Mouse (Mus musculus) thymus, adult 2 months (tissue): ENCODE data around the gene Gm5930. TPM values are rescaled to one million over a fixed set of nuclear protein-coding genes. Genes with fewer than 3 reads are reported as not detected.
"Not testable (repeated sequence)": the region's sequence is repeated elsewhere in the genome, so short reads cannot be mapped to it uniquely, and the experiment has no call there.

Source experiments
- DNase-seq: peaks from one replicate; pipeline ENCODE4 v3.0.0; 2021
- H3K27ac ChIP-seq: fragments of 200-500 bp; 2 replicates; pipeline ENCODE4 v1.5.1; 2012; ENCODE audit warnings: low read length, control low read depth; ENCODE audit not compliant: control insufficient read depth, insufficient read depth
- H3K27me3 ChIP-seq: fragments of 200-500 bp; 2 replicates; pipeline ENCODE4 v1.6.1; 2012; ENCODE audit warnings: mild to moderate bottlenecking, low read length, moderate library complexity, mixed read lengths; ENCODE audit not compliant: control insufficient read depth, insufficient read depth
- H3K36me3 ChIP-seq: fragments of 200-500 bp; 2 replicates; pipeline ENCODE4 v1.6.1; 2012; ENCODE audit warnings: mild to moderate bottlenecking, low read length, moderate library complexity; ENCODE audit not compliant: control insufficient read depth, insufficient read depth
- H3K4me1 ChIP-seq: fragments of 200-500 bp; replicated peaks from 2 replicates; pipeline ENCODE4 v1.6.1; 2012; ENCODE audit warnings: low read length; ENCODE audit not compliant: control insufficient read depth, insufficient read depth
- H3K4me3 ChIP-seq: fragments of 200-500 bp; 2 replicates; pipeline ENCODE4 v1.5.1; 2012; ENCODE audit warnings: mild to moderate bottlenecking, low read length, control low read depth, moderate library complexity; ENCODE audit not compliant: control insufficient read depth, insufficient read depth
- WGBS: fragments of 180-500 bp; shearing (Covaris S2); methylation state at CpG from one replicate; pipeline ENCODE4 v1.1.7; 2018; 5-methylcytosine and 5-hydroxymethylcytosine counted together
- polyA plus RNA-seq: library from polyadenylated mRNA; depleted of rRNA; stranded (reverse); fragments of >200 nt; gene quantifications from 2 replicates; pipeline ENCODE4 v1.2.3, GENCODE M21; 2012; rRNA removed

Gene Gm5930
- 0.05 TPM in 1 of 2 replicates, not detected in the other for polyA plus RNA-seq

- not testable (repeated sequence) for H3K36me3 ChIP-seq, H3K4me3 ChIP-seq, H3K27ac ChIP-seq, H3K4me1 ChIP-seq, DNase-seq, H3K27me3 ChIP-seq
- WGBS = no CpG with 5 or more reads among the region's 2 CpGs
These were observed at the start of gene Gm5930 for GRCm38 (mm10) chr14:44338484-44338883. Gene Gm5930, minus strand, starts transcription at chr14:44338584.

DNA sequence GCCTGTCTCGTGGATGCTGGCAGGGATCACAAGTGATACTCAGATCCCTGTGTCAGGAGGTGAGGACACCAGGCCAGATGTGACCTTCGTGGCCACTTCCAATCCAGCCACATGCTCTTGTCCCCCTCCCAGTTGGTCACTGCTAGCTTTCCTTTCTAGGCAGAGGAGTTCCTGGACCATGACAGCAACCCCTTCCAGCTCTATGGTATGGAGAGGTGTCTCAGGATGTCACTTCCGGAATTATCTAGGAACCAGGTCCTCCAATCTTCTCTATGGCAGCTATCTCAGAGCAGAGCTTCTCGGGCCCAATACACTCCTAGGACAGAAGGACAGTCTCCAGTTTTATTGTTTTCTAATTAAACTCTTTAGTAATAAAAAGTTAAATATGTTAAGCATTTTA lies 45.8 kb upstream of the Gm5930 start:
- not testable (repeated sequence) for H3K27me3 ChIP-seq, H3K36me3 ChIP-seq, H3K4me3 ChIP-seq, DNase-seq, H3K4me1 ChIP-seq, H3K27ac ChIP-seq
- WGBS = 82% methylated on average over 4 of the region's 4 CpGs

- H3K4me3 ChIP-seq, H3K4me1 ChIP-seq, DNase-seq, H3K27me3 ChIP-seq, H3K27ac ChIP-seq, H3K36me3 ChIP-seq: not testable (repeated sequence)
- 94% methylated on average over 4 of the region's 4 CpGs for WGBS
These were observed 26.7 kb upstream of the Gm5930 start, which contains the start of gene Gm8229 for GRCm38 (mm10) chr14:44365057-44365456. Gene Gm8229, plus strand, starts transcription at chr14:44365357.

DNA sequence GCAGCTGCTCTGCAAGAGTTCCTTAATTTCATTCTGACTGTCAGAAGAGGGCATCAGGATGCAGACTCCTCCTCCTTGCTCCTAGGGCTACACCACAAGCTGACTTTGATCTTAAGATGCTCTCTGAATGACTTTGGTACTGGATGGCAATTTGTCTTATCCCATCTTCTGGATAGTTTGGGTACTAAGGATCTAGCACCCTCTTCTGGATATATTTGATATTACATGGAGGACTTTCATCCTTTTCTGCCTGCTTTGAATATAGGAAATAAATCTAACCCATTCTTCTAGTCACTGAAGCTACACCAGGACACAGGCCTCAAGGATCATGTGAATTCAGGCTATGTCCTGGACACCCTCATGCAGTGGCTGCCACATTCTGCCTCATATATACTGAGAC lies 23.9 kb upstream of the Gm5930 start:
- not testable (repeated sequence) for H3K27ac ChIP-seq, H3K4me1 ChIP-seq, H3K27me3 ChIP-seq, H3K36me3 ChIP-seq, DNase-seq, H3K4me3 ChIP-seq

DNA sequence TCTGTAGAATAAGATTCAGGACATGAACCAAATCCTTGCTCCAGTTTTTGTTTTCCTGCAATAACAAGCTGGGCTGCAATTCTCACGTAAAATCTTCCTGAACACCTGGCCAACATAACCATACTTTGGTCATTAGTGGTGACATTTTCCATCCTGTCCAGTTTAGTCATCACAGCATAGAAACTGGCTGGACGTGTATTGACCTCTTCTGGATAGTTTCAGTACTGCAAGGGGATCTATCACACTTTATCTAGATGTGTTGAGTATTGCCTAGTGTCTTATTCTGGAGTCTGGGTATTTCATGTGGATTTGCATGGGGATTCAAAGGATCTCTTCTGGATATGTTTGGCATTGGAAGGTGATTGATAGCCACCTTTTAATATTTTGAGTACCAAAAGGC lies 23.0 kb upstream of the Gm5930 start:
- H3K27me3 ChIP-seq, H3K4me1 ChIP-seq, H3K27ac ChIP-seq, H3K4me3 ChIP-seq, H3K36me3 ChIP-seq, DNase-seq: not testable (repeated sequence)
- 54% methylated on average over 2 of the region's 2 CpGs for WGBS

DNA sequence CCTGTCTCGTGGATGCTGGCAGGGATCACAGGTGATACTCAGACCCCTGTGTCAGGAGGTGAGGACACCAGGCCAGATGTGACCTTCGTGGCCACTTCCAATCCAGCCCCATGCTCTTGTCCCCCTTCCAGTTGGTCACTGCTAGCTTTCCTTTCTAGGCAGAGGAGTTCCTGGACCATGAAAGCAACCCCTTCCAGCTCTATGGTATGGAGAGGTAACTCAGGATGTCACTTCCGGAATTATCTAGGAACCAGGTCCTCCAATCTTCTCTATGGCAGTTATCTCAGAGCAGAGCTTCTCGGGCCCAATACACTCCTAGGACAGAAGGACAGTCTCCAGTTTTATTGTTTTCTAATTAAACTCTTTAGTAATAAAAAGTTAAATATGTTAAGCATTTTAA lies 26.3 kb downstream of the Gm5930 start:
- H3K4me1 ChIP-seq, DNase-seq, H3K27ac ChIP-seq, H3K4me3 ChIP-seq, H3K27me3 ChIP-seq, H3K36me3 ChIP-seq: not testable (repeated sequence)
- 82% methylated on average over 4 of the region's 4 CpGs for WGBS

- H3K27me3 ChIP-seq, H3K4me1 ChIP-seq, H3K4me3 ChIP-seq, DNase-seq, H3K36me3 ChIP-seq, H3K27ac ChIP-seq: not testable (repeated sequence)
- 96% methylated on average over 2 of the region's 2 CpGs for WGBS
These were observed 53.1 kb downstream of the Gm5930 start, which contains the start of gene Gm8220 for GRCm38 (mm10) chr14:44285280-44285679. Gene Gm8220, plus strand, starts transcription at chr14:44285580.

Other genes starting within 250 kb of the Gm5930 start
- 47.1 and 61.4 TPM in 2 replicates for gene Ear2, start 235.9 kb downstream of the Gm5930 start, polyA plus RNA-seq
- not detected in 2 replicates for gene Gm3327, start 214.7 kb downstream of the Gm5930 start, polyA plus RNA-seq
- not detected in 2 replicates for gene Gm8212, start 140.9 kb downstream of the Gm5930 start, polyA plus RNA-seq
- gene 4930503E14Rik, start 125.3 kb downstream of the Gm5930 start, polyA plus RNA-seq = not detected in 2 replicates
- gene Gm8220, start 53.0 kb downstream of the Gm5930 start, polyA plus RNA-seq = not detected in 2 replicates
- not detected in 2 replicates for gene Gm8229, start 26.8 kb upstream of the Gm5930 start, polyA plus RNA-seq
- gene Gm3371, start 72.1 kb upstream of the Gm5930 start, polyA plus RNA-seq = not detected in 2 replicates
- gene Gm8232, start 95.1 kb upstream of the Gm5930 start, polyA plus RNA-seq = not detected in 2 replicates
- gene BC061237, start 153.9 kb upstream of the Gm5930 start, polyA plus RNA-seq = not detected in 2 replicates
- gene Gm17093, start 179.7 kb upstream of the Gm5930 start, polyA plus RNA-seq = not detected in 2 replicates
- not detected in 2 replicates for gene Gm8247, start 244.6 kb upstream of the Gm5930 start, polyA plus RNA-seq